32 mouse cellular contexts compared by ENCODE assay signal in genomic region chr6:144158637-144159036, GRCm38 (mm10).
"Had no signal": no experiment of that assay in that cellular context is flagged by ENCODE, and none has a peak within 500 bp of the region (broad histone marks: within the 10 kb centered on the region; RNA-seq: fewer than 3 reads in every experiment).

No protein-coding gene starts in this region.

- ATAC-seq: liver, embryonic 12.5 days; liver, postnatal 0 days; lung, postnatal 0 days; midbrain, embryonic 13.5 days; midbrain, embryonic 15.5 days; midbrain, embryonic 16.5 days had no signal

- H3K4me2 ChIP-seq: limb, embryonic 12.5 days; limb, embryonic 13.5 days; limb, embryonic 15.5 days; liver, embryonic 11.5 days; liver, embryonic 12.5 days; liver, embryonic 13.5 days; liver, embryonic 15.5 days; lung, embryonic 14.5 days; lung, embryonic 15.5 days; midbrain, embryonic 11.5 days; midbrain, embryonic 12.5 days; midbrain, embryonic 13.5 days; midbrain, embryonic 15.5 days; neural tube, embryonic 12.5 days had no signal

- H3K27ac ChIP-seq: limb, embryonic 10.5 days; limb, embryonic 12.5 days; limb, embryonic 13.5 days; limb, embryonic 15.5 days; liver, embryonic 12.5 days; liver, embryonic 13.5 days; liver, embryonic 14.5 days; liver, embryonic 15.5 days; lung, embryonic 15.5 days; macrophage; midbrain, embryonic 10.5 days; midbrain, embryonic 12.5 days; midbrain, embryonic 13.5 days; midbrain, embryonic 15.5 days; neural tube, embryonic 12.5 days had no signal

- H3K27me3 ChIP-seq: limb, embryonic 12.5 days; limb, embryonic 13.5 days; limb, embryonic 15.5 days; liver, embryonic 12.5 days; liver, embryonic 13.5 days; liver, embryonic 15.5 days; lung, embryonic 15.5 days; megakaryocyte, embryonic 14.5 days; midbrain, embryonic 12.5 days; midbrain, embryonic 13.5 days; midbrain, embryonic 15.5 days; neural tube, embryonic 12.5 days had no signal

- H3K9me3 ChIP-seq: limb, embryonic 10.5 days; limb, embryonic 12.5 days; limb, embryonic 13.5 days; limb, embryonic 15.5 days; liver, embryonic 12.5 days; liver, embryonic 13.5 days; liver, embryonic 15.5 days; lung, embryonic 15.5 days; megakaryocyte, embryonic 14.5 days; midbrain, embryonic 10.5 days; midbrain, embryonic 12.5 days; midbrain, embryonic 13.5 days; midbrain, embryonic 15.5 days; neural tube, embryonic 12.5 days had no signal

- H3K9ac ChIP-seq: limb, embryonic 12.5 days; limb, embryonic 13.5 days; limb, embryonic 15.5 days; liver, embryonic 12.5 days; liver, embryonic 13.5 days; liver, embryonic 14.5 days; liver, embryonic 15.5 days; liver, postnatal 0 days; lung, embryonic 14.5 days; lung, embryonic 15.5 days; midbrain, embryonic 12.5 days; midbrain, embryonic 13.5 days; midbrain, embryonic 15.5 days; neural tube, embryonic 12.5 days had no signal

- H3K4me3 ChIP-seq: limb, embryonic 10.5 days; limb, embryonic 12.5 days; limb, embryonic 13.5 days; limb, embryonic 15.5 days; liver, embryonic 12.5 days; liver, embryonic 13.5 days; liver, embryonic 15.5 days; lung, embryonic 15.5 days; megakaryocyte, embryonic 14.5 days; midbrain, embryonic 10.5 days; midbrain, embryonic 12.5 days; midbrain, embryonic 13.5 days; midbrain, embryonic 15.5 days; myocyte; neural tube, embryonic 12.5 days had no signal

- DNase-seq: left cerebral cortex, postnatal 4 days; liver; liver, embryonic 13.5 days; liver, postnatal 0 days; lung, adult 18-20 months; lung, adult 2 months; lung, embryonic 14.5 days; lung, postnatal 10 days; lung, postnatal 14 days; lung, postnatal 36 days; lung, postnatal 4 days; midbrain, embryonic 14.5 days had no signal

- H3K4me1 ChIP-seq: limb, embryonic 13.5 days; limb, embryonic 15.5 days; liver, embryonic 12.5 days; liver, embryonic 13.5 days; liver, embryonic 15.5 days; megakaryocyte, embryonic 14.5 days had no signal

- H3K36me3 ChIP-seq: limb, embryonic 15.5 days; liver, embryonic 12.5 days; liver, embryonic 13.5 days; liver, embryonic 15.5 days; lung, embryonic 15.5 days; midbrain, embryonic 10.5 days; midbrain, embryonic 12.5 days; midbrain, embryonic 13.5 days; midbrain, embryonic 15.5 days; neural tube, embryonic 12.5 days had no signal
